Mouse (Mus musculus) lung, embryonic 15.5 days (tissue): ENCODE results near the gene Podxl2. TPM values are rescaled to one million over a fixed set of nuclear protein-coding genes. Genes with fewer than 3 reads are reported as not detected.

Source experiments
- ATAC-seq: fragments of 200-750 bp; cut with Nextera tagmentation; 2 replicates; pipeline ENCODE4 v1.8.0; 2017; ENCODE audit warnings: moderate number of reproducible peaks, borderline replicate concordance; ENCODE audit not compliant: low FRiP score, low TSS enrichment; ENCODE audit errors: extremely low read depth
- H3K27ac ChIP-seq: fragments of 300-500 bp; sonication (generic); 2 replicates; pipeline ENCODE4 v1.5.1; 2015; ENCODE audit warnings: moderate library complexity, mild to moderate bottlenecking, inconsistent platforms
- H3K27me3 ChIP-seq: fragments of 300-500 bp; sonication (generic); 2 replicates; pipeline ENCODE4 v1.6.1; 2015; ENCODE audit warnings: inconsistent platforms
- H3K36me3 ChIP-seq: fragments of 300-500 bp; sonication (generic); 2 replicates; pipeline ENCODE4 v1.6.1; 2015; ENCODE audit warnings: inconsistent platforms
- H3K4me1 ChIP-seq: fragments of 300-500 bp; sonication (generic); 2 replicates; pipeline ENCODE4 v1.6.1; 2015; ENCODE audit warnings: inconsistent platforms
- H3K4me2 ChIP-seq: fragments of 300-500 bp; sonication (generic); 2 replicates; pipeline ENCODE4 v1.6.1; 2015; ENCODE audit warnings: inconsistent platforms, mild to moderate bottlenecking, moderate library complexity
- H3K4me3 ChIP-seq: fragments of 300-500 bp; sonication (generic); 2 replicates; pipeline ENCODE4 v1.5.1; 2015; ENCODE audit warnings: mild to moderate bottlenecking, inconsistent platforms
- H3K9ac ChIP-seq: fragments of 300-500 bp; sonication (generic); 2 replicates; pipeline ENCODE4 v1.6.1; 2015; ENCODE audit warnings: inconsistent platforms
- H3K9me3 ChIP-seq: fragments of 300-500 bp; sonication (generic); 2 replicates; pipeline ENCODE4 v1.6.1; 2016; ENCODE audit warnings: inconsistent platforms
- WGBS: fragments of 180-500 bp; shearing (Covaris S2); methylation state at CpG from one replicate; pipeline ENCODE4 v1.1.7; 2015; 5-methylcytosine and 5-hydroxymethylcytosine counted together
- polyA plus RNA-seq: library from polyadenylated mRNA; unstranded; fragments of >200 nt; fragmentation: Nextera tagmentation; extraction: Ambion mirVana; gene quantifications from 2 replicates; pipeline ENCODE4 v1.2.1, GENCODE M21; 2015

Gene Podxl2
- polyA plus RNA-seq = 47.1 and 49.3 TPM in 2 replicates

DNA sequence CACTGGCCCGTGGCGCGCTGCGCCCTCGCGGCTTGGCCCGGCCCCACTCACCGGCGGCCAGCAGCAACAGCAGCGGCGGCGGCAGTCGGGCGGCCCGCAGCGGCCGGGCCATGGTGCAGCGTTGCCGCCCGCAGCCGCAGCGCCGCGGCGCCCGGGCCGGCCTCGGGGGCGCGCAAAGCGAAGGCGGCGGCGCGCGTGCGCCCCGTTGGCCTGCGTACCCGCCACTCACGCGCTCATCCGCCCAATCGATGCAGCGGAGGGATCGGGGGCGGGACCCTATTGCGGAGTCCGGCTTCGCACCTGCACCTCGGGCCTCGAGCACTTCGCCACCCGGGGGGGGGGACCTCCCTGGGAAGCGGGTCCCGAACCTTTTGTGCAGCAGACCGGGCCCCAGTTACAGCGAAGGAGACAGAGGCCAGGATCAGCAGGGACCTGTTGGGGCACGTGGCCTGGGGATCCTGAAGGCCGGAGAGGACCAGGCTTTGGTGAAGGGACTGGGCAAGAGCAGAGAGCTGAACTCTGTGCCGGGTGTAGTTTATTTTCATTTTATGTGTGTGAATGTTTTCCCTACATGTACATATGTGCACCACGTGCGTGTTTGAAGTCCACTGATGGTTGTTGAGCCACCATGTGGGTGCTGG lies at the start of gene Podxl2:
Podxl2 (minus strand) TSS at position 177 of the 641 bp plus-strand sequence.
- peaks cover 20% of the 10 kb centered on the region for H3K27me3 ChIP-seq
- peak within 1 kb of the TSS; percentile 79 for H3K4me3 ChIP-seq
- H3K9ac ChIP-seq = peak within 1 kb of the TSS; percentile 77
- H3K27ac ChIP-seq = no peak within 1 kb of the TSS
- H3K36me3 ChIP-seq = no peaks in the 10 kb centered on the region
- ATAC-seq = peak; percentile 52
- H3K4me1 ChIP-seq = peaks cover 22% of the 10 kb centered on the region
- 4% methylated on average over 58 of the region's 63 CpGs for WGBS
- peak within 1 kb of the TSS; percentile 99 for H3K4me2 ChIP-seq
- H3K9me3 ChIP-seq = no peaks in the 10 kb centered on the region

DNA sequence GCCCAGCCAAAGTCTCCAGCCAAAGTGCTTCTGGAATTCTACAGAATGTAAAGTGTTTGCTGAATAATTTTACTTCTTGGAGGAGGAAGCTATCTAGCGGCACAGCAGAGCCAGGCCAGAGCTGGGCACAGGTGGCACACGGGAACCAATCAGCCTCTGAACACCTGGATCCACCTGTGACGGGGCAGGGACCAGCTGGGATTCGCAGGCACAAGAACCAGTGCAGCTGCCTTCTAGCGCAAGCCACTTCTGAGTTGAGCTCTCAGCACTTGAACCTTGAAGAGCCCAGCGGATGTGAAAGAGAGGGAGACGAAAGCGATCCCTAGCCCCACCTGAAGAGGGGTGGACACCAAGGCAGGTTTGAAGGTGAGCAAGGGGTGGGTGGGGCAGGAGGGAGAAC lies 44.0 kb upstream of the Podxl2 start:
- 48% methylated on average over 8 of the region's 8 CpGs for WGBS
- peaks cover 2% of the 10 kb centered on the region; the same call in 1 of the 2 replicates for H3K4me1 ChIP-seq
- ATAC-seq = no peak
- no peaks in the 10 kb centered on the region for H3K27me3 ChIP-seq
- no peak overlapping the region for H3K27ac ChIP-seq
- no peak overlapping the region for H3K4me3 ChIP-seq
- no peaks in the 10 kb centered on the region for H3K9me3 ChIP-seq
- no peak overlapping the region for H3K9ac ChIP-seq
- no peaks in the 10 kb centered on the region for H3K36me3 ChIP-seq
- H3K4me2 ChIP-seq = no peak overlapping the region

DNA sequence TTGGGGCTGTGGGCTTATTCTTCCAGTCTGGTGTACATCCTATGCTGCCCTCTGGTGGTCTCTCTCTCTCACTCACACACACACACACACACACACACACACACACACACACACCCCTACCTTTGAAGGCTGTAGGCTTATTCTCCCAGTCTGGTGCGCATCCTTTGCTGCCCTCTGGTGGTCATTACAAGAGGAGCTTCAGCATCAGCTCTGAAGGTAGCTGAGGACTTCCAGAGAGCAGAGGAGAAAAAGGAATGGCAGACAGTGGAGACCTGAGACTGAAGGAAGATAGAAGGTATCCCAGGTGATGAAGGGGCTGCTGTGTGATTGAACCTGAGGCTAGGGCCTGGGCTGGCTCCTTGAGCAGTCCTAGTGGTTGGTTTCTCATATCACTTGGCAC lies 41.3 kb upstream of the Podxl2 start:
- Histone ChIP-seq H3K4me1 (peaks cover 3% of the 10 kb centered on the region), H3K27me3 (no peaks in the 10 kb centered on the region), H3K4me3 (no peak overlapping the region), H3K36me3 (0 out of 2 replicates have a peak, but pooled peaks cover 4% of the 10 kb centered on the region), H3K9me3 (no peaks in the 10 kb centered on the region), H3K9ac (no peak overlapping the region), H3K27ac (no peak overlapping the region), H3K4me2 (no peak overlapping the region)
- no peak; the same call in 1 of the 2 replicates for ATAC-seq
- WGBS = 53% methylated on average over 1 of the region's 1 CpGs

GRCm38 (mm10) chr6:88915510-88915909 lies 40.7 kb upstream of the Podxl2 start:
- WGBS = 61% methylated on average over 4 of the region's 4 CpGs

GRCm38 (mm10) chr6:88914799-88915198 lies 40.0 kb upstream of the Podxl2 start:
- Histone ChIP-seq H3K9me3 (no peaks in the 10 kb centered on the region), H3K4me3 (no peak overlapping the region), H3K9ac (no peak overlapping the region), H3K4me2 (no peak overlapping the region), H3K27me3 (no peaks in the 10 kb centered on the region), H3K27ac (no peak overlapping the region), H3K4me1 (peaks cover 3% of the 10 kb centered on the region), H3K36me3 (peaks cover 14% of the 10 kb centered on the region)
- WGBS = 65% methylated on average over 5 of the region's 5 CpGs
- ATAC-seq = no peak

More at GRCm38 (mm10) chr6:88915510-88915909, 40.7 kb upstream of the Podxl2 start:
- Histone ChIP-seq H3K4me1 (peaks cover 3% of the 10 kb centered on the region), H3K4me2 (no peak overlapping the region), H3K4me3 (no peak overlapping the region), H3K9me3 (no peaks in the 10 kb centered on the region), H3K27ac (no peak overlapping the region), H3K9ac (no peak overlapping the region), H3K27me3 (no peaks in the 10 kb centered on the region), H3K36me3 (peaks cover 10% of the 10 kb centered on the region)
- ATAC-seq = no peak

DNA sequence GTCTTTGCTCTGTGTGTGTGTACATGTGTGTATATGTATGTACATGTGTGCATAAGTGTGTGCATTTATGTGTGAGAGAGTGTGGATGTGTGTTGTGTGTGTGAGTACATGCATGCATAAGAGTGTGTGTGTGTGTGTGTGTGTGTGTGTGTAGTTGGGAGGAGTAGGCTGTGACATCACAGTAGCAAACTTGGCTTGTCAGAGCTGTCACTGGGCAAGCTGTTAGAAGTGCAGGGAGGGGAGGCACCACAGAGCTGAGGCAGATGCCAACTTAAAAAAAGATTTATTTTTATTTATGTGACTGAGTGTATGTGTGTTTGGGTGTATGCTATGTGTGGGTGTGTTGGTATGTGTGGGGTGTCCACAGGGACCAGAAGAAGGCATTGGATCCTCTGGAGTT lies 38.6 kb upstream of the Podxl2 start:
- Histone ChIP-seq H3K9ac (no peak overlapping the region), H3K27me3 (no peaks in the 10 kb centered on the region), H3K4me2 (no peak overlapping the region), H3K27ac (no peak overlapping the region), H3K9me3 (no peaks in the 10 kb centered on the region), H3K36me3 (peaks cover 18% of the 10 kb centered on the region), H3K4me3 (no peak overlapping the region), H3K4me1 (peaks cover 3% of the 10 kb centered on the region; the same call in 1 of the 2 replicates)
- ATAC-seq = no peak

GRCm38 (mm10) chr6:88913022-88913421 lies 38.2 kb upstream of the Podxl2 start:
- 73% methylated on average over 4 of the region's 4 CpGs for WGBS
- no peak overlapping the region for H3K27ac ChIP-seq

DNA sequence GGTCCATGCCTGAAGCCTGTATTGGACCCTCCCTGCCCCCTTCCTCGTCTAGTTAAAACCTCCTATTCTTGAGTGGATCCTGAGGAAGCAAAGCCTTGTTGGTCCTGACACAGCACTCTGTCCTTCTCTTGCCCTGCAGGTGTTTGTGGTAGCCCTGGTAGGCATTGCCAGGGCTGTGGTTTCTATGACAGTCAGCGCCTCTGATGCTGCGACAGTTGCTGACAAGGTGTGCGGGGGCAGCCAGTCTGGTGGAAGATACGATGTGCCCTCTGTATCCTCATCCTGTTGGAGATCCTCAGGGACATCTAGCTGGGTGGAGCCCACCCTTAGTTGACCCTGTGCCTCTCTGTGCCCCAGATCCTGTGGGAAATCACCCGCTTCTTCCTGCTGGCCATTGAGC lies 34.3 kb upstream of the Podxl2 start:
- Histone ChIP-seq H3K4me1 (peaks cover 28% of the 10 kb centered on the region), H3K36me3 (peaks cover 18% of the 10 kb centered on the region), H3K9ac (no peak overlapping the region), H3K27ac (no peak overlapping the region), H3K27me3 (no peaks in the 10 kb centered on the region), H3K4me3 (no peak overlapping the region), H3K4me2 (no peak overlapping the region), H3K9me3 (no peaks in the 10 kb centered on the region)
- no peak for ATAC-seq
- 87% methylated on average over 6 of the region's 6 CpGs for WGBS

More at GRCm38 (mm10) chr6:88913022-88913421, 38.2 kb upstream of the Podxl2 start:
- peaks cover 3% of the 10 kb centered on the region; the same call in 1 of the 2 replicates for H3K4me1 ChIP-seq
- H3K4me3 ChIP-seq = no peak overlapping the region
- no peak for ATAC-seq
- H3K4me2 ChIP-seq = no peak overlapping the region
- no peaks in the 10 kb centered on the region for H3K9me3 ChIP-seq
- peaks cover 18% of the 10 kb centered on the region for H3K36me3 ChIP-seq
- no peak overlapping the region for H3K9ac ChIP-seq
- H3K27me3 ChIP-seq = no peaks in the 10 kb centered on the region

DNA sequence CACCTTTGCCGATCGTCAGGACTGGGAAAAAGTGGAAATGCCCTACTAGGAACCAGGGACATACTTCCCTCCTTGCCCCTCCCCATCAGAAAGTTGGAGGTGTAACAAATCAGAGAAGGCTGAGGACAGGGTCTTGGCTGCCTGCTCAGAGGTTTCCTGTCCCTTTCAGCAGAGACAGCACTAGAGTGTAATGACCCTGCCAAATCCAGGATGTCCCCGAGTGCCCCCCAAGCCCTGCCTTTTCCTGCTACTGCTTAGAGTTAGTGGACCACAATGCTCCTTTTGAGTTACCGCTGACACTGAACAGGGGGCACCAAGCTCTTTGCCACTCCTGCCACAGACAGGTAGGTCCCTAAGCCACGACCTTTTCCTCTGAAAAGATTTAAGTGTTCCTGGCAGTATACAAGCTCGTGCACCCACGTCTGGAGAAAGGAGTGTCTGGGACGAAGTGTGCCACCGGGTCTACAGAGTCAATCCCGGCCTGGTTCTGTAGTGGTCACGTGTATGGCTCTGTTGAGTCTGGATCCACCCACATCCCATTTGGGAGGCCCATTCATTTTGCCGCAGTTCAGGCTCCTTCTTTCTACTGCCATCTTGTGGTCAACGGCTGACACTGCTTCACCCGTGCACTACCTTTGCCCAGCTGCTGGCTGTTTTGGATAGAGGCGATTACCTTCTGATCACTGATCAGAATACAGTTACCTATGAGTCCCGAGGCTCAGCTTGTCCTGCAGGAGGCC lies 31.7 kb upstream of the Podxl2 start:
- Histone ChIP-seq H3K4me2 (peak overlapping the region; percentile 38), H3K36me3 (peaks cover 14% of the 10 kb centered on the region), H3K9ac (no peak overlapping the region), H3K27ac (no peak overlapping the region), H3K9me3 (no peaks in the 10 kb centered on the region), H3K4me1 (peaks cover 40% of the 10 kb centered on the region), H3K27me3 (no peaks in the 10 kb centered on the region), H3K4me3 (no peak overlapping the region)
- ATAC-seq = 0 out of 2 replicates have a peak, but pooled peaks have one; percentile 4
- WGBS = 14% methylated on average over 16 of the region's 16 CpGs

DNA sequence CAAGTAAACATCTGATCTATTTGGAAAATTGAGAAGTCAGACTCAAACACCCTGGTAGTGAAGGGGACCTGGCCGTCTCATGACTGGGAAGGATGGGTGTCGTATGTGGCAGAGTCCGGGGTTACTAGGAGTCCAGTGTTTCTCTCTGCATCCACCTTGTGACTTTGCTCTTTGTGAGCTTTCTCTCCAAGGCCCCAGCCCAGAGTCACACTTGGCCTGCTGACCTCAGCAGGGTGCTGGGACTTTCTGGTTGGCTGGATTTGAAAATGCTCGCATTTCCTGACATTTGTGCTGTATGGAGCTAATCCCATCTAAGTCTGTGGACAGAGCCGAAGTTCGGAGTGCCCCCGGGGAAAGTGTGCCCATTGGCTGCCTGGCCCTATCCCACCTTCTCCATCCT lies 30.2 kb upstream of the Podxl2 start:
- Histone ChIP-seq H3K4me1 (peaks cover 48% of the 10 kb centered on the region), H3K9me3 (no peaks in the 10 kb centered on the region), H3K4me3 (no peak overlapping the region), H3K27ac (no peak overlapping the region), H3K4me2 (no peak overlapping the region), H3K27me3 (no peaks in the 10 kb centered on the region), H3K36me3 (peaks cover 5% of the 10 kb centered on the region; the same call in 1 of the 2 replicates), H3K9ac (no peak overlapping the region)
- ATAC-seq = no peak
- 88% methylated on average over 7 of the region's 7 CpGs for WGBS

- peak overlapping the region; percentile 96; the same call in 1 of the 2 replicates for H3K4me2 ChIP-seq
- no peak overlapping the region for H3K4me3 ChIP-seq
- H3K36me3 ChIP-seq = peaks cover 2% of the 10 kb centered on the region; the same call in 1 of the 2 replicates
- peaks cover 48% of the 10 kb centered on the region for H3K4me1 ChIP-seq
- 81% methylated on average over 4 of the region's 4 CpGs for WGBS
- H3K9me3 ChIP-seq = no peaks in the 10 kb centered on the region
- no peak overlapping the region for H3K27ac ChIP-seq
- no peak overlapping the region for H3K9ac ChIP-seq
- ATAC-seq = no peak
- no peaks in the 10 kb centered on the region for H3K27me3 ChIP-seq
Measured at GRCm38 (mm10) chr6:88904456-88904974, 29.7 kb upstream of the Podxl2 start.

- no peaks in the 10 kb centered on the region for H3K36me3 ChIP-seq
- WGBS = 75% methylated on average over 5 of the region's 5 CpGs
- ATAC-seq = no peak
- peak overlapping the region; percentile 77 for H3K4me3 ChIP-seq
- no peak overlapping the region for H3K27ac ChIP-seq
- H3K4me2 ChIP-seq = peak overlapping the region; percentile 96
- peaks cover 48% of the 10 kb centered on the region for H3K4me1 ChIP-seq
- no peaks in the 10 kb centered on the region for H3K9me3 ChIP-seq
- peak overlapping the region; percentile 76 for H3K9ac ChIP-seq
- no peaks in the 10 kb centered on the region for H3K27me3 ChIP-seq
Measured at GRCm38 (mm10) chr6:88903708-88904107, 28.9 kb upstream of the Podxl2 start.
